Mouse (Mus musculus) myocyte (in vitro differentiated cells): Measurements from ENCODE around the gene Actrt1. TPM values are rescaled to one million over a fixed set of nuclear protein-coding genes. Genes with fewer than 3 reads are reported as not detected.

Experiments
- H3K27me3 ChIP-seq: one replicate; pipeline ENCODE4 v1.6.1; 2011; ENCODE audit not compliant: control insufficient read depth, insufficient read depth, insufficient read length
- H3K36me3 ChIP-seq: one replicate; pipeline ENCODE4 v1.6.1; 2011; ENCODE audit not compliant: control insufficient read depth, insufficient read depth
- H3K4me2 ChIP-seq: one replicate; pipeline ENCODE4 v1.6.1; 2011; ENCODE audit warnings: low read depth, control low read depth
- H3K4me3 ChIP-seq: one replicate; pipeline ENCODE4 v1.5.1; 2011; ENCODE audit warnings: mild to moderate bottlenecking, control low read depth, moderate library complexity
- H3K79me2 ChIP-seq: one replicate; pipeline ENCODE4 v1.6.1; 2011; ENCODE audit not compliant: control insufficient read depth, insufficient read depth
- H3ac ChIP-seq: one replicate; pipeline ENCODE4 v1.6.1; 2011; ENCODE audit not compliant: control insufficient read depth, insufficient read length
- E2F4 ChIP-seq: IDR thresholded peaks from one replicate; pipeline ENCODE4 v1.6.1; 2011; ENCODE audit warnings: mild to moderate bottlenecking, control low read depth, moderate library complexity; ENCODE audit not compliant: insufficient read depth
- MAX ChIP-seq: IDR thresholded peaks from one replicate; pipeline ENCODE4 v1.6.1; 2011; ENCODE audit warnings: low read depth, mild to moderate bottlenecking, control low read depth
- MYOG ChIP-seq, 3 experiments: IDR thresholded peaks; one replicate each; pipeline ENCODE4 v1.6.1; 2011; ENCODE audit warnings: control low read depth in 2 of 3, low read depth in 2 of 3, mild to moderate bottlenecking in 2 of 3; ENCODE audit not compliant: insufficient read length in 2 of 3, control insufficient read depth in 1 of 3, insufficient read depth in 1 of 3
- POLR2A ChIP-seq: IDR thresholded peaks from one replicate; pipeline ENCODE4 v1.6.1; 2011; ENCODE audit warnings: low read depth, mild to moderate bottlenecking, control low read depth, moderate library complexity; ENCODE audit not compliant: insufficient read length
- REST ChIP-seq: IDR thresholded peaks from one replicate; pipeline ENCODE4 v1.6.1; 2011; ENCODE audit warnings: mild to moderate bottlenecking, control low read depth, moderate library complexity; ENCODE audit not compliant: insufficient read depth, insufficient read length
- TCF12 ChIP-seq: IDR thresholded peaks from one replicate; pipeline ENCODE4 v1.6.1; 2011; ENCODE audit warnings: mild to moderate bottlenecking, control low read depth; ENCODE audit not compliant: poor library complexity, insufficient read depth, severe bottlenecking
- TCF3 ChIP-seq: IDR thresholded peaks from one replicate; pipeline ENCODE4 v1.6.1; 2011; ENCODE audit warnings: low read depth, control low read depth; ENCODE audit not compliant: insufficient read length
- USF1 ChIP-seq: IDR thresholded peaks from one replicate; pipeline ENCODE4 v1.6.1; 2011; ENCODE audit warnings: low read depth, mild to moderate bottlenecking, control low read depth, moderate library complexity
- polyA plus RNA-seq: library from polyadenylated mRNA; unstranded; fragments of >200 nt; fragmentation: generic; extraction: Trizol; gene quantifications from one replicate; pipeline ENCODE4 v1.2.1, GENCODE M21; 2012; ENCODE audit warnings: missing spikeins

Actrt1 gene
- not detected for polyA plus RNA-seq

DNA sequence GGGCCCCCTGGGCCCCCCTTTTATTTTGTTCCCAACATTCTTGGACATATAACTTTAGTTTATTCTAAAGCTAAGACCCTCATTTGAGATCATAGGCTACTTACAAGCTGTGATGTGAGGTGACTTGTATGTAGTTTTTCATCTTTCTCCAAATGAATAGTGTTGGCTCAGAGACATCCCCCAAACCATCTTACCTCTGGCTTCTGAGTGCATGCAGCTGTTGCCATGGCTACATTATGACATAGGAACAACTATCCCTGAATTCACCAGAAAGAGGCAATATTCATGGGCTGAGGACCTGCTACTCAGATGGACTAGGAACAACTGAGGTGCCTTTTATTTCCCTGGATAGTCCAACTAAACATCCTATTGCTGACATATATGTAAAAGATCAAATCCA, at the start of gene Actrt1:
TSS of gene Actrt1 (plus strand) at position 301 of the 400 bp plus-strand sequence.
- H3K36me3 ChIP-seq: no peaks in the 10 kb centered on the region
- no peak within 1 kb of the TSS for H3ac ChIP-seq
- TF ChIP-seq TCF3: no peak
- TF ChIP-seq E2F4: no peak
- TF ChIP-seq MYOG (IDR thresholded peaks at IDR 0.05; ENCODE audit: control insufficient read depth in 1 of 3, insufficient read depth in 1 of 3, insufficient read length in 2 of 3, low read depth in 2 of 3): no peak
- TF ChIP-seq REST: no peak
- TF ChIP-seq USF1: no peak
- TF ChIP-seq POLR2A: no peak
- TF ChIP-seq TCF12: no peak
- TF ChIP-seq MAX: no peak
- no peaks in the 10 kb centered on the region for H3K27me3 ChIP-seq
- H3K79me2 ChIP-seq: no peaks in the 10 kb centered on the region
- H3K4me2 ChIP-seq: no peak within 1 kb of the TSS
- H3K4me3 ChIP-seq: no peak within 1 kb of the TSS

DNA sequence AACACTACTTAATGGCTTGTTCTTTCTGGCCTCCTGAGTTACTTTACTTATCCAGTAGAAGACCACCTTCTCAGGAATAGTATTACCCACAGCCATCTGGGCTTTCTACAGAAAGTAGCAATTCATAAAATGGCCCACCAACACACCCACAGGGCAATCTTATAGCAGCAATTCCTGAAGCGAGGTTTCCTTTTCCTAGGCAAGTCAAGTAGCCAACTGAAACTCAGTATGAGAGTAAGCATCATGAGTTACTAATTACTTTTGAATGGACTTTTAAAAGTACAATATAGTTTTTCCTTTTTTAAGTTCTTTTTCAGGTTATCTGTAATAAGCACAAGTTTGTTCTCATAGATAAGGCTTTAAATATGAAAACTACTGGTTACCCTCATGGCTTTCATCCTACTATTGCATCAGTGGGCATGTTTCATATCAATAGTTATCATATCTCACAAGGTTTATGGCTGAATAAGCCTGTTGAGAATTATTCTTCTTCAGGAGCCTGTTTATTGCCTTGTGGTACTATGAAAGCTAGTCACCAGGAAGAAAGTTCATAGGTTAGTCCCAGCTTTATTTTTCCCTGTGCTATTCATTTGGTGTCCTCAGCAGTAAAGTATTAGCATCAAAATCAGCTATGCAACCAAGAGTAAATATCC, 2.8 kb downstream of the Actrt1 start:
- Histone ChIP-seq H3K4me3 (no peak overlapping the region), H3K79me2 (no peaks in the 10 kb centered on the region), H3K27me3 (no peaks in the 10 kb centered on the region), H3K36me3 (no peaks in the 10 kb centered on the region), H3K4me2 (no peak overlapping the region), H3ac (no peak overlapping the region)
- TF ChIP-seq TCF3: no peak
- TF ChIP-seq MAX: no peak
- TF ChIP-seq POLR2A: no peak
